Mouse (Mus musculus) hematopoietic stem cell, adult 5-6 weeks (primary cell): ENCODE measurements at regions not wholly inside any gene's neighbourhood (a gene's known extent, or its start where the extent isn't known, plus 50 kb on each side); places are given as distances from the start of the nearest gene placed in this dataset.

Source experiments
- ATAC-seq, 2 experiments: fragments of 125-278 bp in 1 of 2; replicated peaks in 1 of 2; 2 replicates each; pipeline ENCODE4 v1.8.0; 2016 to 2017; ENCODE audit warnings: inconsistent platforms in 2 of 2, mild to moderate bottlenecking in 2 of 2, moderate number of reproducible peaks in 2 of 2, low read depth in 1 of 2, moderate TSS enrichment in 1 of 2; ENCODE audit not compliant: low FRiP score in 2 of 2, poor library complexity in 2 of 2, severe bottlenecking in 2 of 2, insufficient read depth in 1 of 2, low TSS enrichment in 1 of 2

GRCm38 (mm10) chr13:47666470-47666869 is 544.0 kb downstream of the Rnf144b start:
- ATAC-seq, result no peak

DNA sequence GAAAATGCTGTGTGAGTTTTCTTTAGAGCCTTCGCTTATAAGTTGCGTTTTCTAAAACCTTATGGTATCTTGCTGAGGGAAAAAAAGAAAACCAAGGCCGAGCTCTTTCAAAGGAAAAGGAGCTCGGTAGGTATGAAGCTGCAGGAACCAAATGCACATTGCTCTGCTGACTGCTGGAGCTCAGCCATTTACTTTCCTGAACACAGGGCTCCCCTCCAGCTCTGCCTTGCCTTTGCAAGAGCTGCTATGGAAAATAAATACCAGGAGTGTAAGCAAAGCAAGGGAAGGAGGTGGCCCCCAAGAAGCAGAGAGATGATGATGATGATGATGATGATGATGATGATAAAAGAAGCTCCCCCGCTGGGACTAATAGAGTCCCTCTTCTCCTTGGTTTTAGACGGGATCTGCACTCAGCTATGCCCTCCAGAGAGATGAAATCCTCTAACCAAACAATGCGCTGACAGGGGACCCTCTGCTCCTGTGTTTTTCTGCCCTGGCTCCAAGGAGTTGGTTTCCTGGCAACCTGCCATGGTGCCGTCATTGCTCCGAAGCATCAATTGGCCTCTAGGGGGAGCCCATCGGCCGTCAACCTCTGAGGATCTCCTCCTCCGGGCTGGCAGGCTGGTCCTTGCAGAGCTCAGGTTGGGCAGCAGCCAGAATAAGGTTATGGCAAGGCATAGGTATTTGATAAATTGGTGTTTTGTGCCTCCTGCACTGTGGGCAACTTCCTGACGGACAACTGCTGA is 544.7 kb downstream of the Rnf144b start:
- peak; percentile 62; a peak in 3 of 4 replicates for ATAC-seq

DNA sequence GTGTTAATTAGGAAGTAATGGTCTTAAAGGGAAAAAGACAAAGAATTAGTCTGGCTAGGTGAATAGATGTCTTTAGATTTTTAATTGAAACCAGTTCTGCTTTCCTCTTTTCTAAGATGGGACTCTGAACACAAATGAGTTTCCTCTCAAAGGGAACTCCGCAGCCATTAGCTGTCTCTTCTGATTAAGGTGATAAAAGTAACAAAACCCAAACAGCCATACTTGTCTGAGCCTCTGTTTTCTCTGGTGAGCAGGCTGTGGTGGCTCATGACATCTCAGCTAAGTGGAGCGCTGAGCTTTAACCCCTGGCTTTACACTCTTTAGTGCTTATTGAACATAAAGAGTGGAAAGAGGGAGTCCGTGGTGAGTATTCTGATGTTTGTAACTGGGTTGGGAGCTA is 565.7 kb downstream of the Rnf144b start:
- no peak for ATAC-seq

- no peak for ATAC-seq
Measured at GRCm38 (mm10) chr13:47693815-47694214, 567.2 kb upstream of the Id4 start.

DNA sequence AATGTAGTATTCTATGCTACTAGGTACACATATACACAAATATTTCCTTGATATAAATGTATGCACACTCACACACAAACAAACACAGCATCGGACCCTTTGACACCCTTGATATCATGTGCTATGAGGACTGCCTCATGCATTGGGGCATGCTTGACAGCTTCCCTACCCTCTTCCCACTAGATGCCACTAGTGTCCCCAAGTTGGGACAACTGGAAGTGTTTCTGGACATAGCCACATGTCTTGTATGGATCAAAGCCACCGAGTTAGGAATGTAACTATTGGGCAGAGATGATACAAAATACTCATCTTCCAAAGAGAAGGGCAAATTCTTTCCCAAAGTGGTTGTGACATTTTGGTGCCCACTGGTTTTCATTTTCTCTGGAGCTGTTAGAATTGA is 565.2 kb upstream of the Id4 start:
- no peak for ATAC-seq

GRCm38 (mm10) chr13:47700556-47700955 is 560.5 kb upstream of the Id4 start:
- no peak for ATAC-seq

- no peak for ATAC-seq
Measured at GRCm38 (mm10) chr13:47707961-47708609, 552.9 kb upstream of the Id4 start.

- no peak for ATAC-seq
Measured at GRCm38 (mm10) chr13:47709323-47709722, 551.7 kb upstream of the Id4 start.

GRCm38 (mm10) chr13:47712507-47712906 is 548.5 kb upstream of the Id4 start:
- ATAC-seq, result no peak

DNA sequence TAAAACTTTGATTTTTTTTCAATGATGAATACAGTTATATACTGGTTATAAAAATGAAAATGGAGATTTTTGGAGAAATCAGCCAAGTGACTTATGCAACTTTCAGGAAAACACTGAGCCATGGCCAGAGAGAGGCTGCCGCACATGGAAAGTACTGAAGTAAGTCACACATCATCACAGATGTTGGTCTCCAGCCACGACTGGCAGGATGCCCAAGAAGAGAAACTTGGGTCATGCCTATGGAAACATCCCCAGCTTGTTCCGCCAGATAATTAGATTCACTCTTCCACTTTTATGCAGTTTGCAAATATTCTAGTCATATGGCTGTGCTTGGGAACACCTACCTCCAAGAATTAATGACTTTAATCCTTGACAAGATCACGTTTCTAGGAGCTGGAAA is 544.8 kb upstream of the Id4 start:
- ATAC-seq, result no peak

- ATAC-seq, result no peak
Measured at GRCm38 (mm10) chr13:47720645-47721044, 540.4 kb upstream of the Id4 start.

- no peak for ATAC-seq
Measured at GRCm38 (mm10) chr13:47734415-47734814, 526.6 kb upstream of the Id4 start.

GRCm38 (mm10) chr13:47735426-47736063 is 525.5 kb upstream of the Id4 start:
- no peak for ATAC-seq

GRCm38 (mm10) chr13:47748906-47749305 is 512.1 kb upstream of the Id4 start:
- no peak for ATAC-seq

GRCm38 (mm10) chr13:47751033-47751432 is 510.0 kb upstream of the Id4 start:
- no peak for ATAC-seq

DNA sequence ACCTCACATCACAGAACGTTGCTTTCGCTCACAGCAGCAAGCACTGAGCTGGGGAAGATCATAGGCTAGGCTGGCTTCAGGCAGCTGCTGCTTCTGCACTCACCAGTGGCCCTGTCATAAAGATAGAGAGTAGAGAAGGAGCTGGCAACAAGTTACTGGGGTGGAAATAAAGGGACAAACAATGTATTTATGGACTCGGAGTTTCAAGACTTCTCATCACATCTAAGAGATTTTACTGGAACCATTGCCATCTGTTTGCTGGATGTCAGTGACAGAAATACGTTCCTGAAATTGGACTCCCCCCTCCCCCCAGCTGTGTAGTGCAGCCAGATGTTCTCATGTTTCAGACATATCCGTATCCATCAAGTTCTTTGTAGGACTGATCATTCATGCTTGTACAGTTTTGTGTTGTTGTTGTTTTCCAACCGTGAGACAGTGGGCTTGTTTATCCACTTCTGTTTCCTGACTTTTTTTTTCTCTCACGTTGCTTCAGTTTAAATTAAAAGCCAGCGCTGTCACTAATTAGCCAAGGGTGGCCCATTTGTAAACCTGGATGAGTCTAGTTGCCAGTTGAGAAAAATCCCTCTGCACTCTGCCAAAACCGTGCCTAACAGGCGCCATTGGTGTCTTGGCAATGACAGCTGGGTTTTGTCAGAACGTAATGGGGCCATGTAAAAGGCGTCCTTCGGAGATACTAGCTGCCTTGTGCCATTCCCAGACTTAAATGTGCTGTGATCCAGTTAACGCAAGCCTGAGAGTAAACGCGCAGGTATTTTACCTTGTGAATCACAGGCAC is 496.0 kb upstream of the Id4 start:
- ATAC-seq, result no peak

DNA sequence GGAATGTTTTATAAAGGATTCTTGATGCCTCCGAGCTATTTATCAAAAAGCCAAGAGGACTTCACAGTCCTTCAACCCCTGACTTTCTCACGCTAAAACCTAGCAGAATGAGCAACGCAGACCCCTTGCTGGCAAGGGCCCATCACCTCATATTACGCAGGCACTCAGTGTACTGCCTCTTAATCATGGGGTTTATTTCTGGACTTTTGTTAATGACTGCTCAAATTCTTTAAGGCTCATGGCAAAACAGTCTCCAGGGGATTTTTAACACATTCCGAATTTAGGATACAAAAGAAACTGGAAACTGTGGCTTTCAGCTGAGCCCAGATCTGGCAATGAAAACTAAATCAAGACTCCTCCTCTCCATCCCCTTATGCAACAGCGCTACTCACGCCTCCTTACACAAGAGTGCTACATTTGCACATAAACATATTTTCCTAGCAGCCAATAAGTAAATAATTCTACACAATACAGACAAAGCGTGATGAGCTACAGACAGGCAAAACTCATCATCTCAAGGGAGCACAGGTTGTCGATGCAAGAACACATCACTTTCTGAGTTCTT is 492.0 kb upstream of the Id4 start:
- ATAC-seq, result no peak
